Mouse (Mus musculus) heart, embryonic 15.5 days (tissue): ENCODE data around the gene Nceh1. TPM values are rescaled to one million over a fixed set of nuclear protein-coding genes. Genes with fewer than 3 reads are reported as not detected.

Experiments used
- ATAC-seq: fragments of 200-750 bp; cut with Nextera tagmentation; replicated peaks from 2 replicates; pipeline ENCODE4 v1.8.0; 2017; ENCODE audit warnings: low read depth, moderate TSS enrichment; ENCODE audit not compliant: insufficient number of reproducible peaks, insufficient read depth, low FRiP score
- H3K27ac ChIP-seq: fragments of 300-500 bp; sonication (generic); 2 replicates; pipeline ENCODE4 v1.5.1; 2015; ENCODE audit warnings: mild to moderate bottlenecking, inconsistent platforms
- H3K27me3 ChIP-seq: fragments of 300-500 bp; sonication (generic); 2 replicates; pipeline ENCODE4 v1.6.1; 2015; ENCODE audit warnings: inconsistent platforms
- H3K36me3 ChIP-seq: fragments of 300-500 bp; sonication (generic); 2 replicates; pipeline ENCODE4 v1.6.1; 2015; ENCODE audit warnings: mild to moderate bottlenecking, inconsistent platforms
- H3K4me1 ChIP-seq: fragments of 300-500 bp; sonication (generic); replicated peaks from 2 replicates; pipeline ENCODE4 v1.6.1; 2015; ENCODE audit warnings: inconsistent platforms
- H3K4me2 ChIP-seq: fragments of 300-500 bp; sonication (generic); 2 replicates; pipeline ENCODE4 v1.6.1; 2015; ENCODE audit warnings: inconsistent platforms, mild to moderate bottlenecking, moderate library complexity
- H3K4me3 ChIP-seq: fragments of 300-500 bp; sonication (generic); 2 replicates; pipeline ENCODE4 v1.5.1; 2015; ENCODE audit warnings: mild to moderate bottlenecking, inconsistent platforms
- H3K9ac ChIP-seq: fragments of 300-500 bp; sonication (generic); 2 replicates; pipeline ENCODE4 v1.6.1; 2015; ENCODE audit warnings: mild to moderate bottlenecking, inconsistent platforms
- H3K9me3 ChIP-seq: fragments of 300-500 bp; sonication (generic); replicated peaks from 2 replicates; pipeline ENCODE4 v1.6.1; 2016; ENCODE audit warnings: inconsistent platforms
- WGBS: fragments of 180-500 bp; shearing (Covaris S2); methylation state at CpG from one replicate; pipeline ENCODE4 v1.1.7; 2015; ENCODE audit warnings: mixed read lengths; 5-methylcytosine and 5-hydroxymethylcytosine counted together
- polyA plus RNA-seq: library from polyadenylated mRNA; unstranded; fragments of >200 nt; fragmentation: Nextera tagmentation; extraction: Ambion mirVana; gene quantifications from 2 replicates; pipeline ENCODE4 v1.2.1, GENCODE M21; 2015

Nceh1 gene
- polyA plus RNA-seq, 1 experiment from 2014 or later: 23.3 TPM

- no peak for ATAC-seq
- Histone ChIP-seq H3K36me3 (peaks cover 3% of the 10 kb centered on the region; the same call in 1 of the 2 replicates), H3K4me1 (peaks cover 5% of the 10 kb centered on the region), H3K4me3 (no peak overlapping the region), H3K4me2 (no peak overlapping the region), H3K27me3 (no peaks in the 10 kb centered on the region), H3K9ac (no peak overlapping the region), H3K9me3 (no peaks in the 10 kb centered on the region), H3K27ac (no peak overlapping the region)
- WGBS: 50% methylated on average over 1 of the region's 1 CpGs
These were observed 52.2 kb downstream of the Nceh1 start for GRCm38 (mm10) chr3:27234976-27235375.

- H3K27me3 ChIP-seq: no peaks in the 10 kb centered on the region
- peaks cover 16% of the 10 kb centered on the region; the same call in 1 of the 2 replicates for H3K36me3 ChIP-seq
- no peaks in the 10 kb centered on the region for H3K9me3 ChIP-seq
- no peak overlapping the region for H3K4me3 ChIP-seq
- no peak for ATAC-seq
- no peak overlapping the region for H3K27ac ChIP-seq
- H3K4me1 ChIP-seq: peaks cover 5% of the 10 kb centered on the region
- no peak overlapping the region for H3K4me2 ChIP-seq
- WGBS: 4% methylated on average over 2 of the region's 2 CpGs
- no peak overlapping the region for H3K9ac ChIP-seq
These were observed 54.5 kb downstream of the Nceh1 start for GRCm38 (mm10) chr3:27237226-27237625.

- Histone ChIP-seq H3K27me3 (no peaks in the 10 kb centered on the region), H3K4me1 (peaks cover 5% of the 10 kb centered on the region), H3K4me3 (no peak overlapping the region), H3K27ac (no peak overlapping the region), H3K4me2 (no peak overlapping the region), H3K36me3 (peaks cover 16% of the 10 kb centered on the region; the same call in 1 of the 2 replicates), H3K9me3 (no peaks in the 10 kb centered on the region), H3K9ac (no peak overlapping the region)
- 75% methylated on average over 5 of the region's 5 CpGs for WGBS
- ATAC-seq: no peak
These were observed 55.8 kb downstream of the Nceh1 start for GRCm38 (mm10) chr3:27238563-27238962.

- ATAC-seq: no peak
- Histone ChIP-seq H3K27me3 (no peaks in the 10 kb centered on the region), H3K4me1 (no peaks in the 10 kb centered on the region), H3K9me3 (no peaks in the 10 kb centered on the region), H3K9ac (no peak overlapping the region), H3K4me3 (no peak overlapping the region), H3K36me3 (peaks cover 16% of the 10 kb centered on the region; the same call in 1 of the 2 replicates), H3K4me2 (no peak overlapping the region), H3K27ac (no peak overlapping the region)
- 80% methylated on average over 16 of the region's 16 CpGs for WGBS
These were observed 56.8 kb downstream of the Nceh1 start for GRCm38 (mm10) chr3:27239568-27239967.

- Histone ChIP-seq H3K36me3 (peaks cover 16% of the 10 kb centered on the region; the same call in 1 of the 2 replicates), H3K9me3 (no peaks in the 10 kb centered on the region), H3K27me3 (no peaks in the 10 kb centered on the region), H3K4me1 (no peaks in the 10 kb centered on the region), H3K4me2 (no peak overlapping the region), H3K4me3 (no peak overlapping the region), H3K27ac (no peak overlapping the region), H3K9ac (no peak overlapping the region)
- ATAC-seq: no peak
- 89% methylated on average over 9 of the region's 9 CpGs for WGBS
These were observed 59.1 kb downstream of the Nceh1 start for GRCm38 (mm10) chr3:27241864-27242263.

- H3K4me3 ChIP-seq: no peak overlapping the region
- H3K9me3 ChIP-seq: no peaks in the 10 kb centered on the region
- ATAC-seq: no peak
- H3K27me3 ChIP-seq: no peaks in the 10 kb centered on the region
- H3K9ac ChIP-seq: no peak overlapping the region
- H3K4me1 ChIP-seq: no peaks in the 10 kb centered on the region
- H3K36me3 ChIP-seq: peaks cover 11% of the 10 kb centered on the region; the same call in 1 of the 2 replicates
- H3K4me2 ChIP-seq: no peak overlapping the region
- H3K27ac ChIP-seq: no peak overlapping the region
- 83% methylated on average over 2 of the region's 2 CpGs for whole genome bisulfite sequencing
These were observed 63.4 kb downstream of the Nceh1 start for GRCm38 (mm10) chr3:27246166-27246565.

GRCm38 (mm10) chr3:27247785-27248184, 65.0 kb downstream of the Nceh1 start:
- Histone ChIP-seq H3K27me3 (no peaks in the 10 kb centered on the region), H3K4me2 (no peak overlapping the region), H3K36me3 (no peaks in the 10 kb centered on the region), H3K27ac (no peak overlapping the region), H3K9me3 (no peaks in the 10 kb centered on the region), H3K9ac (no peak overlapping the region), H3K4me1 (no peaks in the 10 kb centered on the region), H3K4me3 (no peak overlapping the region)
- no peak for ATAC-seq
- 70% methylated on average over 1 of the region's 1 CpGs for WGBS

- no peak for ATAC-seq
- H3K27ac ChIP-seq: no peak overlapping the region
- no peaks in the 10 kb centered on the region for H3K9me3 ChIP-seq
- H3K4me1 ChIP-seq: no peaks in the 10 kb centered on the region
- no peak overlapping the region for H3K4me2 ChIP-seq
- H3K27me3 ChIP-seq: no peaks in the 10 kb centered on the region
- 82% methylated on average over 9 of the region's 9 CpGs for WGBS
- H3K4me3 ChIP-seq: no peak overlapping the region
- H3K36me3 ChIP-seq: no peaks in the 10 kb centered on the region
- no peak overlapping the region for H3K9ac ChIP-seq
These were observed 66.3 kb downstream of the Nceh1 start for GRCm38 (mm10) chr3:27249030-27249429.

- no peak overlapping the region for H3K4me3 ChIP-seq
- WGBS: 34% methylated on average over 7 of the region's 7 CpGs
- no peaks in the 10 kb centered on the region for H3K36me3 ChIP-seq
- no peaks in the 10 kb centered on the region for H3K27me3 ChIP-seq
- H3K27ac ChIP-seq: no peak overlapping the region
- no peak for ATAC-seq
- no peaks in the 10 kb centered on the region for H3K9me3 ChIP-seq
- no peak overlapping the region for H3K4me2 ChIP-seq
- no peaks in the 10 kb centered on the region for H3K4me1 ChIP-seq
- H3K9ac ChIP-seq: no peak overlapping the region
These were observed 68.2 kb downstream of the Nceh1 start for GRCm38 (mm10) chr3:27250936-27251335.

GRCm38 (mm10) chr3:27258461-27258860, 75.7 kb downstream of the Nceh1 start:
- Histone ChIP-seq H3K4me3 (no peak overlapping the region), H3K9ac (no peak overlapping the region), H3K9me3 (no peaks in the 10 kb centered on the region), H3K36me3 (no peaks in the 10 kb centered on the region), H3K4me1 (no peaks in the 10 kb centered on the region), H3K27ac (no peak overlapping the region), H3K27me3 (no peaks in the 10 kb centered on the region), H3K4me2 (no peak overlapping the region)
- ATAC-seq: no peak
- 79% methylated on average over 10 of the region's 10 CpGs for WGBS

- no peaks in the 10 kb centered on the region for H3K36me3 ChIP-seq
- H3K9ac ChIP-seq: no peak overlapping the region
- 84% methylated on average over 2 of the region's 2 CpGs for WGBS
- no peak overlapping the region for H3K4me2 ChIP-seq
- no peak overlapping the region for H3K27ac ChIP-seq
- no peaks in the 10 kb centered on the region for H3K9me3 ChIP-seq
- no peak for ATAC-seq
- H3K4me1 ChIP-seq: no peaks in the 10 kb centered on the region
- no peak overlapping the region for H3K4me3 ChIP-seq
- H3K27me3 ChIP-seq: no peaks in the 10 kb centered on the region
These were observed 77.6 kb downstream of the Nceh1 start for GRCm38 (mm10) chr3:27260393-27260792.

- Histone ChIP-seq H3K4me2 (no peak overlapping the region), H3K27me3 (no peaks in the 10 kb centered on the region), H3K9ac (no peak overlapping the region), H3K36me3 (no peaks in the 10 kb centered on the region), H3K27ac (no peak overlapping the region), H3K4me1 (0 out of 2 replicates have a peak, but pooled peaks cover 3% of the 10 kb centered on the region), H3K4me3 (no peak overlapping the region), H3K9me3 (no peaks in the 10 kb centered on the region)
- 65% methylated on average over 5 of the region's 5 CpGs for WGBS
- ATAC-seq: no peak
These were observed 84.6 kb downstream of the Nceh1 start for GRCm38 (mm10) chr3:27267327-27267726.
